Mouse (Mus musculus) bone marrow, adult 2 months (tissue): ENCODE data around the gene Emp1.

Source experiments
- CTCF ChIP-seq: fragments of 200-500 bp; IDR thresholded peaks from 2 replicates; pipeline ENCODE4 v1.5.1; 2011; ENCODE audit warnings: low read length, control low read depth; ENCODE audit not compliant: control insufficient read depth, insufficient read depth
- POLR2A ChIP-seq: fragments of 200-500 bp; IDR thresholded peaks from 2 replicates; pipeline ENCODE4 v1.6.1; 2011; ENCODE audit warnings: low read depth, mild to moderate bottlenecking, control low read depth, low read length, borderline replicate concordance; ENCODE audit not compliant: control insufficient read depth

GRCm38 (mm10) chr6:135313981-135314380, 48.4 kb upstream of the Emp1 start:
- TF ChIP-seq CTCF = no peak
- no peak for TF ChIP-seq POLR2A
